Mouse (Mus musculus): ENCODE data around the gene Tgm2.

Tgm2 gene

DNA sequence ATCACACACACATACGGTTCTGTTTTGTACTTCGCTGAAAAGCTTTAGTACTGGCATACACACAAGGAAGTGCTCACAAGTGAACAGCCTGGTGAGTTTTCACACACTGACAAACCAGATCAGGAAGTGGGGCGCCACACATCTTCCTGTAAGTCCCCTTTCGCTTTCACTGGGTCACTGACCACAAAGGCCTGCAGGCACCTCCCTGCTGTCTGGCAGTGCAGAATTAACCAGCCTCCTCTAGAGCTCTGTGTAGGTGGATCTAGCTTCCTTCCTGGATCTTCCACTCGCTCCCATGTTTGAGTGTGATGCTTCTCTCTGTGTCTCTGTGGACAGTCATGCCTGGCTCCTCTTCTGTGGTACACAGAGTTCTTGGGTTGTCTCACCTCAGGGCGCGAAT, 20.4 kb upstream of the Tgm2 start:
- DNase-seq: peak; percentile 75

GRCm38 (mm10) chr2:158165776-158166175, 19.5 kb upstream of the Tgm2 start:
- DNase-seq: no peak

- no peak for DNase-seq
Observed at GRCm38 (mm10) chr2:158163034-158163433, 16.8 kb upstream of the Tgm2 start.

DNA sequence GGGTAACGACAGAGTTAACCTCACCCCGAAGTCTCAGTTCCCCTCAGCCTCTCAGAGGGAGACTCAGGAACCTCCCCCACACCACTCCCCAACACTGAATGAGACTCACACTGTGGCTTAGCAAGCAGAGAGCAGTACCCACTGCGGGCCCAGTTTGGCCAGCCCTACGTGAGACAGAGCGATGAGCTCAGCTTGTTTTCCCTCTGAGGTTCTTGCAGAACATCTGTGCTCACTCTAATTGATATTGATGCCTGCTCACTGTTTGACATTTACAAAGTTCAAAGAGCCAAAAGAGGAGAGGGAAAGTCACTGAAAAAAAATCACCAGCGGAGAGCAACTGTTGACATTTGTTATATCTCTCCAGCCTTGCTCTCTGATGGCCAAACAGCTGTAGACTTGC, 15.5 kb upstream of the Tgm2 start:
- DNase-seq: no peak

DNA sequence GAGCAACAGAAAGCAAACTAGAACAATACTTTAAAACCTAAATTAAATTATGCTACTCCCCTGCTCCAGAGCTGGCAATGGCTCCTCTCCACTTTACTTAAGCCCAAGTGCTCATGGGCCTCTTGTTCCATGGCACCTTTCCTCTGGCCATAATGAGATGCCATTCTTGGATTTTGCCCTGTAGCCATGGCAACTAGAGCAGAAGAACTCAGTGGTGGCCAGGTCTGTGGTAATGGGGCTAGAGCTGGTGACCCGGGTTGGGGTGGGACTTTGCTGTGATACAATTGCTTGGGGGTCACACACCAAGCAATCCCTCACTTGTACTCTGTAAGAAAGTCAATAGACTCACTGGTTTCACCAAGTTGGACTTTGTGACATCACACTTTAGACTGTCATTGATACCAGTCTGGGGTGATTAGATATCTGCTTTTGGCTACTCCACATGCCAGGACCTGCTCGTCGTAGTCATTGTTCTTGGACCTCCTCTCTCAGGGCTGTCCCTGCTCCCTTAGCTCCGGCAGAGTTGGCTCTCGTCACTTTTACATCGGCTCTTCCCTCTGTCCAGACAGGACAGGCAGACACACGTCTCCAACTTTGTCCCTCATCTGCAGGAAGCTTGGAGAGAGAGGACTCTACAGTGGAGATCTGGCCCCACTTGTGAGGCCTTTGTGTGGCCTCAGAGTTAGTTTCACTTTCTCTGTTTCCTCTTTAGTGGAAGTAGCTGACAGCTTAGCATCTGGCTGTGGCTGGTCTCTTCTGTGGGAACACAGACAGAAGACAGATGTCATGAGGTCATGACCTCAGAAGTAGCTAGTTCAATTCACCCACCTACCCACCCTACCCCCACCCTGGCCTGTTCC, 13.4 kb upstream of the Tgm2 start:
- DNase-seq: peak; percentile 37

GRCm38 (mm10) chr2:158157654-158158053, 11.4 kb upstream of the Tgm2 start:
- no peak for DNase-seq

GRCm38 (mm10) chr2:158156487-158156886, 10.3 kb upstream of the Tgm2 start:
- no peak for DNase-seq

- no peak for DNase-seq
Observed at GRCm38 (mm10) chr2:158155615-158156014, 9.4 kb upstream of the Tgm2 start.

- DNase-seq: no peak
Observed at GRCm38 (mm10) chr2:158155101-158155500, 8.9 kb upstream of the Tgm2 start.

GRCm38 (mm10) chr2:158154641-158155040, 8.4 kb upstream of the Tgm2 start:
- no peak for DNase-seq

- DNase-seq: peak; percentile 43
Observed at GRCm38 (mm10) chr2:158153728-158154343, 7.6 kb upstream of the Tgm2 start.

GRCm38 (mm10) chr2:158152685-158153309, 6.6 kb upstream of the Tgm2 start:
- DNase-seq: no peak

DNA sequence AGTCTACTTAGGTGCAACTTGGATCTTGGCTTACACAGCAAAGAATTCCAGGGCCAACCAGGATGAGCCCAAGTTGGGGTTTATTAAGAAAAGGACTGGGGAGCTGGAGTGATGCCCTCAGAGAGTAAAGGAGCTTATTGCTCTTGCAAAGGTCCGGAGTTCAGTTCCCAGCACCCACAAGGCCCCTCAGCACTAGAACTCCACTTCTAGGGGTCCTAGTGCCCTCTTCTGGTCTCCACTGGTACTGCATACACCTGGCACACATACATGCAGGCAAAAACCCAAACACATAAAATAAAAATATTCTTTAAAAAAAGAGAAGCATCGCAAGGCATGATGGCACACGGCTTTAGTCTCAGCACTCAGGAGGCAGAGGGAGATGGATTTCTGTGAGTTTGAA, 4.8 kb upstream of the Tgm2 start:
- no peak for DNase-seq

GRCm38 (mm10) chr2:158146971-158147370, 735 bp upstream of the Tgm2 start:
- no peak for DNase-seq

DNA sequence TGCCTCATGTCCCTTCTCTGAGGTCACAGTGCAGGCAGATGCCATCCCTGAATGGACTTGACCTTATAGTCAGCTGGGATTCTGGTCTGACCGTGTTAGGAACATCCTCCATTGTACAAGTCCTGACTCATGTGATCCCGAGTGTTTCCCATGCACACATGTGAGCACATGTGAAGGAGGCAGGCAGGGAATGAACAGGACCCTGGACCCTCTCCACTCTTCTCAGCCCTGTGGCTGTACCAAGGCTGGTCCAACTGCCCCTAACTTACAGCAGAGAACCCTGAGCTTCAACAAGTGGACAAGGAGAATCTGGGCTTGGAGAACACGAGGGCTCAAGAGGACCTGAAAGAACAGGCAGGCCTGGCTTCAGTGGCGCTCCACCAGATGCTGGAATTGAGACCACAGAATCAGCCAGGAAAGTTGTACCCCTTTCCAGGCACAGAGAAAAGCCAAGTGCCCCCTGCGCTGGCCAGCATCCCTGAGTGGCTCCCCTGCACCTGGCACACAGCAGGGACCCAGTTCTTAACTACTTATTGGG, 639 bp downstream of the Tgm2 start:
- no peak for DNase-seq

DNA sequence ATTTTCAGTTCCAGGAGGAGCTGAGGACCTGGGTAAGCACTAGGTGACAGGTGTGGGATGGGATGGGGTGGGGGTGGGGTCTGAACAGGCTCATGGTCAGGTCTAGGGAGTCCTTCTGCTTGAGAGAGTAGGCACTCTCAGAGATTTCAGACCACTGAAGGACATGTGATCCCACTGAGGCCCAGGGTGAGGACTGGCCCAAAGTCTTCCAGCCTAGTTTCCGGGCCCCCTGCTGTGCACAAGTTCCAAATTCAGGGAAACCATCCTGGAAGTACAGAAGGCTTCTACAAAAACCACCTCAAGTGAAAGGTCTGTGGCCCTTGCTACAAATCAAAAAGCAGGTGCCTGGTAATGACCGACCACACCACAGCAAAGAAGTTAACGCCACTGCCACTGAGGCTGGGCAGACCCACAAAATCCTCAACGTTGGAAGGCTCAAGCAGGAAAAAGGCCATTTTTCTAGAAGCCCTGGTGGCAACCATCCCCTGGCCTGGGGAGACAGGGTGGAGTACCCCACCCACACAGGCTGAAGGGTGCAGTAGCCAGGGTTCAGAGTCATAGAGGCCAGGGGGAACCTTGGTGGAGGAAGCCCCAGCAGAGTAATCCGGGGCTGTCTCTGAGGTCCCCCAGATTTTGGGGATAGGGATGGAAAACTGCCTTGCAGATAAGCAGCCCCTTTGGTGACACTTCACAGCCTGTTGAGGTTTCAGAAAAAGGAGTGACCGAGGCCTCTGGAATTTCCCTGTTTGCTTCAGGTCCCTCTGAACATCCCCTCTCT, 1.3 kb downstream of the Tgm2 start:
- DNase-seq: no peak

- no peak for DNase-seq
Observed at GRCm38 (mm10) chr2:158144263-158144662, 2.0 kb downstream of the Tgm2 start.

DNA sequence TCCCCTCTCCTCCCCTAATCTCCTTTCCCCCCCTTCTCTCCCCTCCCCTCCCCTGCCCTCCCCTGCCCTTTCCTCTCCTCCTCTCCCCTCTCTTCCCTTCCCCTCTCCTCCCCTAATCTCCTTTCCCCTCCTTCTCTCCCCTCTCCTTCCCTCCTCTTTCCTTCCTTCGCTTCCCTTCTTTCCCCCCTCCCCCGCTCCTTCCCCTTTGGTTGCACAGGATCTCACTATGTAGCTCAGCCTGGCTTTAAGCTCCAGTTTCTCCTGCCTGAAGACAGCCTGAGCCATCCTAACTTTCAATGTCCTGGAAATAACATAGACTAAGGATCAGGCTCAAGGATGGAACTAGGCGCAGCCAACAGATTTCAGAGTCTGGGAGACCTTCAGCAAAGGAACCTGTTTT, 2.4 kb downstream of the Tgm2 start:
- no peak for DNase-seq

DNA sequence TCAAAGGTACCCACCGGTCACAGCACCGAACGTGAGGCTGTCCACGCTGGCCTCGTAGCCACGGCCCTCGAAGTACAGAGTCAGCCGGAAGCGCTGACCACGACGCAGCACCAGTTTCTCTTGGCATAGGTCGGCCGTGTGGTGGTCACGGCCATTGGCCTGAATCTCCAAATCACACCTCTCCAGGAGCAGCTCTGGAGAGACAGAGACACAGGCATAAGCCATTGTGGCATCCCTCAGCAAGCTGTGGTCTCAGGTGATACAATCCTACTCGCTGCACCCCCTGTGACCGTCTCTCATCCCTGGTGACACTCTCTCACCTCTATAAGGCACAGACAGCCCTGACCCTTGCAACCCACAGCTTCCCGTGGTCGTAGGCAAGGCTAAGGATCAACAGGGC, 3.3 kb downstream of the Tgm2 start:
- DNase-seq: no peak

GRCm38 (mm10) chr2:158141690-158142440, 4.4 kb downstream of the Tgm2 start:
- no peak for DNase-seq

- no peak for DNase-seq
Observed at GRCm38 (mm10) chr2:158141271-158141670, 5.0 kb downstream of the Tgm2 start.

GRCm38 (mm10) chr2:158140664-158141063, 5.6 kb downstream of the Tgm2 start:
- no peak for DNase-seq
